Mouse (Mus musculus): ENCODE measurements at regions not wholly inside any gene's neighbourhood (a gene's known extent, or its start where the extent isn't known, plus 50 kb on each side); places are given as distances from the start of the nearest gene placed in this dataset.

GRCm38 (mm10) chr4:127758961-127759360 lies 211.8 kb downstream of the CK137956 start:
- DNase-seq (ENCODE audit: low spot score in 2 of 2): no peak

- no peak for DNase-seq (ENCODE audit: low spot score in 2 of 2)
Observed at GRCm38 (mm10) chr4:127756238-127756637, 214.5 kb downstream of the CK137956 start.

- no peak for DNase-seq (ENCODE audit: low spot score in 2 of 2)
Observed at GRCm38 (mm10) chr4:127750781-127751180, 220.0 kb downstream of the CK137956 start.

GRCm38 (mm10) chr4:127747876-127748275 lies 222.9 kb downstream of the CK137956 start:
- peak in 1 of 2 experiments; percentile 9 for DNase-seq (ENCODE audit: low spot score in 2 of 2)

- DNase-seq (ENCODE audit: low spot score in 2 of 2): no peak
Observed at GRCm38 (mm10) chr4:127736781-127737180, 234.0 kb downstream of the CK137956 start.

DNA sequence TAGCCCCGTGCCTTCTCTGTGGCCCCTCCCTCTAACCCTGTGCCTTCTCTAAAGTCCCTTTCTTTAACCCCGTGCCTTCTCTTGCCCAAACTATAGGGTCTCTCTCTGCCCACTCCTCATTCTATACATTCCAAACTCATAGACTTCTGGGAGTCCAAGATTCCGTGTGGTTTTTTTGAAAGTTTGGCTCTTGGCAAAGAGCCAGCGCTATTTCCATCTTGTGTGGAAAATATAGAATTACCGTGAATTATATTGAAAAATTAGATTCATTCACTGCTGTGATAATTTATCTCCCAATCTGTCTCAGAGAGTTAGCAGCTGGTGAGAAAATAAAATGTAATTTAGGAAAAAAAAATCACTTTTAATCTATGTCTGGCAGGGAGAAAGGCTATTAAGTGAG lies 234.6 kb downstream of the CK137956 start:
- no peak for DNase-seq (ENCODE audit: low spot score in 2 of 2)

DNA sequence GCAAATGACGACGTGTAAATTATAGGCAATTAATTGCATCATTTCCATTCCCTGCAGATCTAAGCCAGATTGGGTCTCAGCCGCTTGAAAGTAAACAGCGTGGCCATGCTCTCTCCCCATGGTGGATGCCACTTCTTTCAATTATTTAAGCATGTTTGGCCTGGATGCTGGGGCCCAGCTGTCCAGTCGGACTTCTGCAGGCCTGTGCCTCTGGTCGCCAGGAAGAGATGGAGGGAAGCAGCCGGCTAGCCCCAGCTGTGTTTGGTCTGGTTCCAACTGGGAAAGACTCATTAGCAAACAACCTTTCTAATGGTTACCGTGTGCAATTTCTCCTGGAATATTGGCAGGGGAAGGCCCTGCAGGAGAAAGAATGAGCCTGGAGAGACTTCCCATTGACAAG lies 236.1 kb downstream of the CK137956 start:
- no peak for DNase-seq (ENCODE audit: low spot score in 2 of 2)

- peak in 1 of 2 experiments; percentile 52 for DNase-seq (ENCODE audit: low spot score in 2 of 2)
Observed at GRCm38 (mm10) chr4:127718661-127719060, 252.1 kb downstream of the CK137956 start.

DNA sequence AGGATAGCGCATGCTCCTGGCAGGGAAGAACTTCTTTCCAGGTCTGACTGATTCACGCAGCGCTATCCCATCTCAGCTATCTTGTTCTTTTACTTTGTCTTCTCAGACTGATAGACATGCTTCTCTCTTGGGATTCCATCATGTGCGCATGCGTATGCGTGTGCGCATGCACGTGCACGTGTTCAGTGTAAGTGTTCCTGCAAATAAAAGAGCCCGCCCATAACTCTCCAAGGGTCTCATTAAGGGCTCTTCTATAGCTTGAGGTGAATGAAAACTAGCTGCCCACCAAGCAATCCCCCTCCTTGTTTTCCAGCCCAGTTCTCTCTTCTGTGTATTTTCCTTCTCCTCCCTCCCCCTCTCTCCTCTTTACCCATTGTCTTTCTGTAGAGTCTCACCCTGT lies 258.5 kb downstream of the CK137956 start:
- no peak for DNase-seq (ENCODE audit: low spot score in 2 of 2)

DNA sequence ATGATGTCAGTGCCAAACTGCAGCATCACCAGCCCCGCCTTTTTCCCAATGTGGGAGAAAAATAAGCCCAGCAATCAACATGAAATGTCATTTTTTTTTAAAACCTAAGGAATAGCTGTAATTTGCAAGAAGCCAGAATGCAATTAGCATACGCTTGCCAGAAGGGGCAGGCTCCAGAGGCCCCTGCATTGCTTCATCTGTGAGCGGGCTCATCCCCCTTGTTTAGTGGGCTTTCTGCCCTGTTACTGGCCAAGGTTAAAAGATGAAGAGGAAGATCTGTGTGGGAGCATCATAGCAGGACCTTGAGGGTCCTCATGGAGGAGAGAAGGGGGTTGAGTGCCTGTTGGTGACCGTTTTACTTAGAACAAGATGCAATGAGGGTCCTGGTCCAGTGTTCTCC lies 259.9 kb downstream of the CK137956 start:
- no peak for DNase-seq (ENCODE audit: low spot score in 2 of 2)

DNA sequence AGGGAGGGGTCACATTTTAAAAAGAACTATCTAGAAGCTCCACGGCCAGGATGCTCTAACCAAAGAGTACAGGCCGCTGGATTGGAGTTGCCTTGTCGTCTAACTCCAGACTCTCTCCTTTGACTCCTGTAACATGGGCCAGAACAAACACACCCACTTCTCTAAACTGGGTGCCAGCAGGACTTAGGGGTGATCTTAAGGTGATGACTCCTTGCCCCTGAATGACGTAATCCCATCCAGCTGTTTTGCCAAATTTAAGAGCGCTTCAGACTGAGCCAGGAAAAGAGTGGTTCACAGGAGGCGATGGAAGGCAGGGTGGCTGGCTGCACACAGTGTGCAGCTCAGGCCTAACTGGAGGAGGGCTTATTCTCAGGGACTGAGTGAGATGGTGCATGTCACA lies 261.0 kb downstream of the CK137956 start:
- no peak for DNase-seq (ENCODE audit: low spot score in 2 of 2)

DNA sequence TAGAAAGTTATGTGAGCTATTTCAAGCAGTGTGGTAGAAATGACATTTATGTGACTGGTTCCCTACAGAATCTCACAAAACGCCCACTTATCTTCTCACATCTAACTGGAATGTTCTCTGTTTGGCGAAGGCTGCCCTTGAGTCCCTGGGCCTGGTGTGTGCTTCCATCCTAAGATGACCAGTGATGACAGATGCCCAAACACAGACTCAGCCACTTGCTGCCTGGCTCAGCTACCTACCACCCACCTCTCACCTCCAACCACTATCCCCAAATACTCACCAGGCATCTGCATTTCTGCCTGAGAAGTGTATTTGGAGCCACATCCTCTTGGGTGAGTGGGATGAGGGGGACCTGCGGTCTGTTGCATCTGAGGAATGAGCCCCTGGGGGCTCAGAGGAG lies 262.6 kb downstream of the CK137956 start:
- no peak for DNase-seq (ENCODE audit: low spot score in 2 of 2)

DNA sequence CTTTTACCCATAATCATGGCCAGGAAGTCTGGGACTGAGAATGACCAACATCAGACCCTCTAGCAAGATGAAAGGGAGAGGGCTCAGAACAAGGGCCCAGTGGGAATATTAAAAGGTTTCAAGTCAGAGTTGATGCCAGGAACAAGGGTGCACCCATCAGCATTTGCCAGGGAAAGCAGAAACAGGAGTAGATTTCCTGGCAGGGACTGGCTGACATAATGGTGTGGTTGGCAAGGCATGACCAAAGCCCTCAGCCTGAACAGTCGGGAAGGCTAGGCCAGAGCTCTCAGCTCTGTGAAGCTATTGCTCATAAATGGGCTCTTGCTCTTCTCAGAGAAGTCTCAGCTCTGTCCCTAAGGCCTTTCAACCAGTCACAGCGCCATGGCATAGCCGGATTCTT lies 263.6 kb downstream of the CK137956 start:
- DNase-seq (ENCODE audit: low spot score in 2 of 2): peak in 1 of 2 experiments; percentile 65

DNA sequence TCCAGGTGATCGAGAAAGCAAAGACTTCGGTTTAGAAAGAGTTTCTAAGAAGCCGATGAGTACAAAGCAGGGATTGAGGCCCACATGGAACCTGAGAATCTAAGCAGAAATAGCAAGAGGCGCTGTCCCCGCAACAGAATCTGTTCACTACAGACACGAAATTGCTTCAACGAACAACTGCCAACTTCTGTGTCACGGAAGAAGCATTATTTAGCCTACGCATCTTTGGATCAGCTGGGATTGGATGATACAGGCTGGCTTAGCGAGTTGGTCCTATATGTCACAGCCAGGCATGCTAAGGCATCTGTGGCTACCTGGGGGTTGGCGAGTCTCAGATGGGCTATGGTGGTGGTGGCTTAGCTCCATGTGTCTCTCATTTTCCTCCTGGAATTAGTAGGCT lies 269.1 kb downstream of the CK137956 start:
- peak in 1 of 2 experiments; percentile 39 for DNase-seq (ENCODE audit: low spot score in 2 of 2)

DNA sequence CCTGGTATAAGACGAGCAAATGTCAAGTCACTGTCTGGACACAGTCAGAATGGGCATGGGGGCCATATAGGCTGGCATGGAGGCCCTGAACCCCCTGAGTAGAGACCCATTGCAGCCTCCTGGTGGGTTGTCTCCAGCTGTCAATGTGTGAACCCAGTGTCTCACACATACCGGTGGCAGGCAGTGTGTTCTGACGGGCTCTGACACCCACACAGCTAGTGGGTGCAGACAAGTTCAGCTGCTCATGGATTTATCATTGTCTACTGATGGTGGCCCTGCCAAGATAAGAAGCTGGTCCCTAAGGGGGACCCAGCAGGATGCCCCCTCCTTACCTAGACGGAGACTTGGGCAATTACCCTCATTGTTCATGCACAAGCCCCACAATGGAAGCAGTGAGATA lies 280.8 kb downstream of the CK137956 start:
- DNase-seq (ENCODE audit: low spot score in 2 of 2): peak in 1 of 2 experiments; percentile 18

DNA sequence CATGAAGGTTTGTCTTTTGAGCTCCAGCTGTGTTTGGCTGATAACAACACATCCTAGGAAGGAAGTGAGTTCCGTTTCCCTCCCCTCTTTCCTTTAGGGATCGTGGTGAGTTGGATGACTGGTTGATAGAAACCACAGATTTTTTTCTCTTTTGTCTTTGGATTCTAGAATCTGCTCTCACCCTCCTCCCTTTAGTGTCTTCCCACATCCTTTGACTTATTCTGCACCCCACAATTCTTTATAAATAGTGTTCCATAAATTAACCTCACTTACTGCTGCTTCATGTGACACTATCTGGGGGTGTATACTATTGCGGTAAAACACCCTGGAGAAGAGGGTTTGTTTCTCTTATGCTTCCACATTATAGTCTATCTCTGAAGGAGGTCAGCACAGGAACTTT lies 285.7 kb downstream of the CK137956 start:
- DNase-seq (ENCODE audit: low spot score in 2 of 2): no peak

GRCm38 (mm10) chr4:127679391-127679790 lies 291.4 kb downstream of the CK137956 start:
- no peak for DNase-seq (ENCODE audit: low spot score in 2 of 2)

DNA sequence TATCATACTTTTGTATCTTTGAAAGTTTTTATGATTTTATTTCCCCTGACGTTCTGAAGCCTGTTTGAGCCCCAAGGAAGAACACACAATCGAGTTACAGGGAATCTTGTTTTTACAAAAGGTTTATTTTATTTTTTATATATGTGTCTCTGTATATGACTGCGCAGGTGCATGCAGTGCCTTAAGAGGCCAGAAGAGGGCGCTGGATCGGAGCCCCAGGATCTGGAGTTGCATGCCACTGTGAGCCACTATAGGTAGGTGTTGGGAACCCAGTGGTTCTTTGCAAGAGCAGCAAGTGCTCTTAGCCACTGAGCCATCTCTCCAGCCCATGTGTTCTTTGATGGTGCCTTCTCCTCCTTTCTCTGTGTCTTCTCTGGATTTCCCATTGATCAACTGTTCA lies 292.3 kb downstream of the CK137956 start:
- DNase-seq (ENCODE audit: low spot score in 2 of 2): no peak

GRCm38 (mm10) chr4:127675745-127676315 lies 294.9 kb downstream of the CK137956 start:
- DNase-seq (ENCODE audit: low spot score in 2 of 2): no peak

- DNase-seq (ENCODE audit: low spot score in 2 of 2): no peak
Observed at GRCm38 (mm10) chr4:127659950-127660349, 302.0 kb upstream of the Gjb5 start.

GRCm38 (mm10) chr4:127651601-127652000 lies 293.6 kb upstream of the Gjb5 start:
- DNase-seq (ENCODE audit: low spot score in 2 of 2): no peak

DNA sequence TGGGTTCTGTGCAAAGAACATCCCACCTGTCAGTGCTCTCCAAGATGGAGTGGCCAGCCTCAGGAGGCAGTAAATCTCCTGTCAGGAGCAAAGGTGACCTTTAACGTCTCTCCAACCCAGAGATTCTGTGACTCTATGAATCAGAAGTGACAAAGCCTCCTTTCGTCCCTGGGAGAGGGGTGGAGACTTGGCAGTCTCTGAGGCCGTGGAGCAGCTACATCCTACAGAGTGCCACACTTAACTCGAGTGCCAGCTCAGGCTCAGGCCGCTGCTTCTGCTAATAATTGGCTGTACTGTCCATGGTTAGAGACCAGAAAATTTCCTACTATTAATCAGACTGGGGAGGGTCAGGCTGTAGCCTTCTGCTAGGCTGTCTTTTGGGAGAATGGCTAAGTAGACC lies 290.0 kb upstream of the Gjb5 start:
- no peak for DNase-seq (ENCODE audit: low spot score in 2 of 2)

DNA sequence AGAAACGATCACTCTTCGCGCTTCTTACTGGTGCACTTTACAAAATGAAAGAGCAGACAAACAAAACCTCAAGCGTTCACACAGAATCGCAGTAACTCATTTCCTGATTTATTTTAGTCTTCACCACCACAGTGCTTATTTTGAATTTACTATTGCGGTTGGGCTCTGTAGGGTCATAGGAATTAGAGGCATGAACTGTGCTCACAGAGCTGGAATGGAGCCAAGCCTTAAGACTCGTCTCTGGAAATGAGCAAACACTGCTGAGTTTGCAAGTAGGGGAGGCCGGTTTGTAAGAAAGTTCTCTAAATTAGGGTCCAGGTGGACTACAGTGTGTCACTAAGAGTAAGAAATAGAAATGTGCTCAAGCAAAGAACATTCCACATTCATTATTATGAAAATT lies 289.2 kb upstream of the Gjb5 start:
- no peak for DNase-seq (ENCODE audit: low spot score in 2 of 2)
